Mouse (Mus musculus) liver, embryonic 13.5 days (tissue): ENCODE measurements around the gene 1700056E22Rik. TPM values are rescaled to one million over a fixed set of nuclear protein-coding genes. Genes with fewer than 3 reads are reported as not detected.

Source experiments
- ATAC-seq: fragments of 200-750 bp; cut with Nextera tagmentation; 2 replicates; pipeline ENCODE4 v1.8.0; 2017; ENCODE audit warnings: low read depth, mild to moderate bottlenecking, moderate number of reproducible peaks, moderate library complexity
- DNase-seq: peaks from one replicate; pipeline ENCODE4 v3.0.0; 2022
- H3K27ac ChIP-seq: fragments of 300-500 bp; sonication (generic); 2 replicates; pipeline ENCODE4 v1.5.1; 2015; ENCODE audit warnings: moderate library complexity, mild to moderate bottlenecking, inconsistent platforms
- H3K27me3 ChIP-seq: fragments of 300-500 bp; sonication (generic); 2 replicates; pipeline ENCODE4 v1.6.1; 2015; ENCODE audit warnings: mild to moderate bottlenecking, inconsistent platforms
- H3K36me3 ChIP-seq: fragments of 300-500 bp; sonication (generic); 2 replicates; pipeline ENCODE4 v1.6.1; 2015; ENCODE audit warnings: mild to moderate bottlenecking, inconsistent platforms
- H3K4me1 ChIP-seq: fragments of 300-500 bp; sonication (generic); replicated peaks from 2 replicates; pipeline ENCODE4 v1.6.1; 2015; ENCODE audit warnings: inconsistent platforms
- H3K4me2 ChIP-seq: fragments of 300-500 bp; sonication (generic); 2 replicates; pipeline ENCODE4 v1.6.1; 2015; ENCODE audit warnings: inconsistent platforms, mild to moderate bottlenecking, moderate library complexity
- H3K4me3 ChIP-seq: fragments of 300-500 bp; sonication (generic); replicated peaks from 2 replicates; pipeline ENCODE4 v1.5.1; 2015; ENCODE audit warnings: mild to moderate bottlenecking, inconsistent platforms
- H3K9ac ChIP-seq: fragments of 300-500 bp; sonication (generic); 2 replicates; pipeline ENCODE4 v1.6.1; 2015; ENCODE audit warnings: mild to moderate bottlenecking, inconsistent platforms
- H3K9me3 ChIP-seq: fragments of 300-500 bp; sonication (generic); replicated peaks from 2 replicates; pipeline ENCODE4 v1.6.1; 2016; ENCODE audit warnings: inconsistent platforms
- WGBS: fragments of 180-500 bp; shearing (Covaris S2); methylation state at CpG from one replicate; pipeline ENCODE4 v1.1.7; 2015; ENCODE audit not compliant: insufficient replicate concordance; 5-methylcytosine and 5-hydroxymethylcytosine counted together
- polyA plus RNA-seq: library from polyadenylated mRNA; unstranded; fragments of >200 nt; fragmentation: Nextera tagmentation; extraction: Ambion mirVana; gene quantifications from 2 replicates; pipeline ENCODE4 v1.2.1, GENCODE M21; 2015

1700056E22Rik gene
- polyA plus RNA-seq, 1 experiment from 2014 or later: 0.65 TPM

DNA sequence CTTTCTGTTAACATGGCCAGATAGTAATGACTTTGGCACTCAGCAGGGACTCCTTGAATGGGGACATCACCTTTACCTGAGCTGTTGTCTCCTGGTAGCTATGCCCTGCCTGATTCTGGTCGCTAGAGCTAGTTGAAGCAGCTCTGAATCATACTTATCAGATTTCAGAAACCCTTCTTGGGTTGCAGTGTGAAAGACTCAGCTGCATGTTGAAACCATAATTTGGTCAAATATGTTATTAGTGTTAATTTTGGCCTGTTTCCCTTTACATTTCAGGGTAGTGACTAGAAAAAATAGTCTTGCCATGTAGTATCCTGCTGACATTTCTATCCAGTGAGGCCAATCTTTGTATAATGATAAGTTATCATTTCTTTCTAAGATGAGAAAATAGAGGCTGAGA, 17.2 kb upstream of the 1700056E22Rik start:
- Histone ChIP-seq H3K4me1 (peaks cover 25% of the 10 kb centered on the region), H3K4me3 (no peak overlapping the region), H3K27ac (no peak overlapping the region), H3K4me2 (no peak overlapping the region), H3K36me3 (no peaks in the 10 kb centered on the region), H3K27me3 (no peaks in the 10 kb centered on the region), H3K9me3 (no peaks in the 10 kb centered on the region), H3K9ac (no peak overlapping the region)
- 57% methylated on average over 1 of the region's 1 CpGs for WGBS
- DNase-seq: no peak
- ATAC-seq: no peak

- Histone ChIP-seq H3K27ac (no peak overlapping the region), H3K4me3 (no peak overlapping the region), H3K9ac (no peak overlapping the region), H3K9me3 (no peaks in the 10 kb centered on the region), H3K4me1 (peaks cover 25% of the 10 kb centered on the region), H3K36me3 (no peaks in the 10 kb centered on the region), H3K27me3 (no peaks in the 10 kb centered on the region), H3K4me2 (no peak overlapping the region)
- ATAC-seq (no peak), DNase-seq (no peak)
- 55% methylated on average over 10 of the region's 10 CpGs for WGBS
Measured at GRCm38 (mm10) chr1:184048675-184049418, 14.7 kb upstream of the 1700056E22Rik start.

GRCm38 (mm10) chr1:184047818-184048217, 13.7 kb upstream of the 1700056E22Rik start:
- WGBS: 75% methylated on average over 9 of the region's 9 CpGs
- DNase-seq (no peak), ATAC-seq (no peak)
- H3K4me3 ChIP-seq: no peak overlapping the region
- no peak overlapping the region for H3K27ac ChIP-seq
- no peak overlapping the region for H3K9ac ChIP-seq
- no peaks in the 10 kb centered on the region for H3K9me3 ChIP-seq
- peaks cover 26% of the 10 kb centered on the region for H3K4me1 ChIP-seq
- no peak overlapping the region for H3K4me2 ChIP-seq
- H3K27me3 ChIP-seq: no peaks in the 10 kb centered on the region
- H3K36me3 ChIP-seq: no peaks in the 10 kb centered on the region

DNA sequence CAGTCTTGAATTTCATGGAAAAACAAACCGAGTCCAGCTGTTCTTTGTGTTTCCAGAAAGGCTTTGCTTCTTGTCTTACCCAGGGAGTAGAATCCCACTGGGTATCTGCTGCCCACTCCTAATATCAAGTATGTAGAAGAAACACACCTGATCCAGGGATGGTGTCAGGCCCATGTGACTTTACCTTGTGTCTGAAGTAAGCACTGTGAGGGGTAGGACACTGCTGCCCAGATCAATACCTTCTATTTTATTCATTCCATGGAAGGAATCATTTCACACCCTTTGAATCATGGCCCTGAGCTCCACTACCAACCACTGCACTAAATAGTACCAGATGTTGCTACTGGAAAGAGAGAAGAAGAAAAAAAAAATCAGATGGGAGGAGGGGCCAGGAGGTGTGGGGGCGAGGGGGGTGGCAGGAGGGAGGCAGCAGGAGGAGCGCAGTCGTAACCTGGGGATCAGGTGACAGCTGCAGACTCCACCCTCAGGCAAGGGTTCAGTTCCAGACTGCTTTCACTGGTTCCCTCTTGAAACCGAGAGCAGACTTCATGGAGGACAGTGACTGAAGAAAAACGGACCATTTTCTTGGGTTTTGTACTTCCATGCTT, 12.1 kb upstream of the 1700056E22Rik start:
- DNase-seq (no peak), ATAC-seq (no peak)
- H3K36me3 ChIP-seq: no peaks in the 10 kb centered on the region
- H3K9ac ChIP-seq: no peak overlapping the region
- H3K4me3 ChIP-seq: no peak overlapping the region
- H3K9me3 ChIP-seq: no peaks in the 10 kb centered on the region
- H3K4me1 ChIP-seq: peaks cover 18% of the 10 kb centered on the region
- H3K27ac ChIP-seq: no peak overlapping the region
- H3K4me2 ChIP-seq: no peak overlapping the region
- 61% methylated on average over 6 of the region's 6 CpGs for WGBS
- no peaks in the 10 kb centered on the region for H3K27me3 ChIP-seq

- H3K36me3 ChIP-seq: no peaks in the 10 kb centered on the region
- no peaks in the 10 kb centered on the region for H3K9me3 ChIP-seq
- no peak overlapping the region for H3K4me2 ChIP-seq
- H3K27me3 ChIP-seq: no peaks in the 10 kb centered on the region
- H3K9ac ChIP-seq: no peak overlapping the region
- peaks cover 11% of the 10 kb centered on the region for H3K4me1 ChIP-seq
- no peak overlapping the region for H3K4me3 ChIP-seq
- DNase-seq (no peak), ATAC-seq (no peak)
- H3K27ac ChIP-seq: no peak overlapping the region
- 88% methylated on average over 5 of the region's 6 CpGs for WGBS
Measured at GRCm38 (mm10) chr1:184043391-184043790, 9.3 kb upstream of the 1700056E22Rik start.

DNA sequence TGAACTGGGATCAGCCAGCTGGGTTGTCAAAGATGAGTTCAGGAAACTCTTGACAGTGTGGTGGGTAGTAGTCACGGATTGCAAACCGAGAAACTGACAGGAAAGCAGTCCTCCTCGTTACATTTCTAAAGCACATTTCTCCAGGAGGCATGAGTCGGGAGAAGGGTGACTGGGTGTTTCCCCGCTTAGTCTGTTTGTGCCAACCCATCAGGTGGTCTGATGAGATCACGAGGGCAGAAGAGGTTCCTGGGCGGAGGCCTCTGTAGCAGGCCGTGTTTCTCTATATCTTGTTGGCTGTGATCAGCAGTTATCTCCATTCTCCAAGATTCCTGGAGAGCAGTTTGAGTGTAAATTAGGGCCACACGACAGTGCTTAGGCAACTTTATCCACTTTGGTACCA, 8.6 kb upstream of the 1700056E22Rik start:
- WGBS: 33% methylated on average over 9 of the region's 9 CpGs
- H3K27me3 ChIP-seq: no peaks in the 10 kb centered on the region
- peak overlapping the region; percentile 1; the same call in 1 of the 2 replicates for H3K9ac ChIP-seq
- no peak overlapping the region for H3K27ac ChIP-seq
- DNase-seq (no peak), ATAC-seq (peak; percentile 89)
- no peaks in the 10 kb centered on the region for H3K36me3 ChIP-seq
- H3K4me3 ChIP-seq: no peak overlapping the region
- peaks cover 11% of the 10 kb centered on the region for H3K4me1 ChIP-seq
- H3K9me3 ChIP-seq: no peaks in the 10 kb centered on the region
- 0 out of 2 replicates have a peak overlapping the region, but pooled peaks have one; percentile 3 for H3K4me2 ChIP-seq

- ATAC-seq (no peak), DNase-seq (no peak)
- no peaks in the 10 kb centered on the region for H3K36me3 ChIP-seq
- H3K4me2 ChIP-seq: 0 out of 2 replicates have a peak overlapping the region, but pooled peaks have one; percentile 3
- no peak overlapping the region for H3K4me3 ChIP-seq
- peak overlapping the region; percentile 1; the same call in 1 of the 2 replicates for H3K9ac ChIP-seq
- no peak overlapping the region for H3K27ac ChIP-seq
- no peaks in the 10 kb centered on the region for H3K9me3 ChIP-seq
- 74% methylated on average over 9 of the region's 9 CpGs for WGBS
- peaks cover 11% of the 10 kb centered on the region for H3K4me1 ChIP-seq
- H3K27me3 ChIP-seq: no peaks in the 10 kb centered on the region
Measured at GRCm38 (mm10) chr1:184041778-184042573, 7.9 kb upstream of the 1700056E22Rik start.

GRCm38 (mm10) chr1:184040906-184041305, 6.8 kb upstream of the 1700056E22Rik start:
- Histone ChIP-seq H3K9ac (no peak overlapping the region), H3K4me2 (no peak overlapping the region), H3K36me3 (no peaks in the 10 kb centered on the region), H3K27me3 (no peaks in the 10 kb centered on the region), H3K9me3 (no peaks in the 10 kb centered on the region), H3K27ac (no peak overlapping the region), H3K4me1 (peaks cover 15% of the 10 kb centered on the region), H3K4me3 (no peak overlapping the region)
- no peak for ATAC-seq
- no peak for DNase-seq
- 71% methylated on average over 1 of the region's 1 CpGs for WGBS

DNA sequence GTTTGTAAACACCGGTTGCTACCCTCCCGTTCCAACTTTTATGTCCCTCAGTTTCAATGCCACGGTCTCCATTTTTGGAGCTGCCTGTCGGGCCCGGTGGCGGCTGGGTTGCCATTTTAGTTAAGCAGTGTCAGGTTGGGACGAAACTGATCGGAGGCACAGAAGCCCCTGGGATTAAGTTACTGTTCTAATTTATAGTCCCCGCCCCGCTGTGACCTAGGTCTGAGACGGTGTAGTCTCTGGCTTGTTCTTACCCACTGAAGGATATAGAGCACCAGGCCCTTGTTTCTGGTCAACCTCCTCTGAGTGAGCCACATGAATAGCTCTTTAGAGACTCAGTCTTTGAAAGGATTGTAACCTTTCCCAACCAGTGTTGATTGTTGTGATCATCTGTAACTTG, 6.1 kb upstream of the 1700056E22Rik start:
- 82% methylated on average over 11 of the region's 11 CpGs for WGBS
- H3K4me1 ChIP-seq: peaks cover 21% of the 10 kb centered on the region

GRCm38 (mm10) chr1:184039301-184039700, 5.2 kb upstream of the 1700056E22Rik start:
- no peaks in the 10 kb centered on the region for H3K9me3 ChIP-seq
- DNase-seq: no peak
- WGBS: 76% methylated on average over 10 of the region's 10 CpGs
- no peak overlapping the region for H3K27ac ChIP-seq
- H3K4me2 ChIP-seq: no peak overlapping the region
- H3K27me3 ChIP-seq: no peaks in the 10 kb centered on the region
- H3K4me3 ChIP-seq: no peak overlapping the region
- no peak overlapping the region for H3K9ac ChIP-seq
- H3K36me3 ChIP-seq: no peaks in the 10 kb centered on the region
- H3K4me1 ChIP-seq: peaks cover 25% of the 10 kb centered on the region
- no peak for ATAC-seq

More for the DNA sequence above, 6.1 kb upstream of the 1700056E22Rik start:
- no peak overlapping the region for H3K9ac ChIP-seq
- ATAC-seq (no peak), DNase-seq (no peak)
- H3K36me3 ChIP-seq: no peaks in the 10 kb centered on the region
- H3K4me3 ChIP-seq: no peak overlapping the region
- H3K9me3 ChIP-seq: no peaks in the 10 kb centered on the region
- H3K4me2 ChIP-seq: no peak overlapping the region
- no peaks in the 10 kb centered on the region for H3K27me3 ChIP-seq
- H3K27ac ChIP-seq: no peak overlapping the region

GRCm38 (mm10) chr1:184037802-184038201, 3.7 kb upstream of the 1700056E22Rik start:
- Histone ChIP-seq H3K27me3 (no peaks in the 10 kb centered on the region), H3K4me1 (peaks cover 27% of the 10 kb centered on the region), H3K9me3 (no peaks in the 10 kb centered on the region), H3K36me3 (no peaks in the 10 kb centered on the region), H3K4me3 (no peak overlapping the region), H3K4me2 (no peak overlapping the region), H3K27ac (no peak overlapping the region), H3K9ac (no peak overlapping the region)
- WGBS: 65% methylated on average over 4 of the region's 4 CpGs
- no peak for ATAC-seq
- no peak for DNase-seq
